8 mouse cellular contexts compared by ENCODE assay signal in genomic region chr19:10602787-10603186, GRCm38 (mm10). TPM values are rescaled to one million over a fixed set of nuclear protein-coding genes. Genes with fewer than 3 reads are reported as not detected.
DNase-seq lines count a peak whose midpoint lies in the region; ATAC-seq lines count a peak whose summit lies in the region.

No protein-coding gene starts in this region.

- H3K4me1 ChIP-seq in heart, embryonic 14.5 days (ENCODE audit: control insufficient read depth in 2 of 2, insufficient read depth in 2 of 2, low read length in 2 of 2), result peaks cover 13 to 31% of the 10 kb centered on the region in 2 experiments
- peaks cover 49% of the 10 kb centered on the region for H3K4me1 ChIP-seq in liver, embryonic 13.5 days (replicated peaks)
- peaks cover 15% of the 10 kb centered on the region for H3K4me1 ChIP-seq in stomach, embryonic 16.5 days (ENCODE audit: control insufficient read depth, insufficient read depth, low read length)

- peak; percentile 88 for DNase-seq in CD4-positive helper T cell, adult 2 months (ENCODE audit: low read depth, low spot score)
- DNase-seq in brain, embryonic 18.5 days (ENCODE audit: low read depth, low spot score), result peak; percentile 75
- peak; percentile 93 for DNase-seq in kidney, postnatal 14 days
- peak; percentile 72 for DNase-seq in liver, embryonic 13.5 days
- DNase-seq in neural tube, embryonic 10.5 days (ENCODE audit: extremely low spot score, low spot score), result peak; percentile 89

- H3K4me3 ChIP-seq in heart, embryonic 14.5 days (ENCODE audit: control insufficient read depth in 1 of 2, insufficient read depth in 1 of 2, low read depth in 1 of 2, low read length in 2 of 2), result peak overlapping the region; percentile 20 to 21
- H3K4me3 ChIP-seq in liver, embryonic 13.5 days (replicated peaks), result peak overlapping the region; percentile 19
- H3K4me3 ChIP-seq in stomach, embryonic 16.5 days (replicated peaks; ENCODE audit: low read length), result peak overlapping the region; percentile 39

- H3K4me2 ChIP-seq in heart, embryonic 14.5 days (ENCODE audit: low read length), result peak overlapping the region; percentile 57
- peak overlapping the region; percentile 82 for H3K4me2 ChIP-seq in liver, embryonic 13.5 days
- peak overlapping the region; percentile 60 for H3K4me2 ChIP-seq in stomach, embryonic 16.5 days (ENCODE audit: low read depth, low read length)

- H3K9me3 ChIP-seq in heart, embryonic 14.5 days (ENCODE audit: control insufficient read depth, low read length), result no peaks in the 10 kb centered on the region
- H3K9me3 ChIP-seq in liver, embryonic 13.5 days (replicated peaks), result no peaks in the 10 kb centered on the region
- H3K9me3 ChIP-seq in stomach, embryonic 16.5 days (replicated peaks; ENCODE audit: control insufficient read depth, low read length), result no peaks in the 10 kb centered on the region

- H3K9ac ChIP-seq in heart, embryonic 14.5 days (ENCODE audit: low read length), result peak overlapping the region; percentile 70
- peak overlapping the region; percentile 82 for H3K9ac ChIP-seq in liver, embryonic 13.5 days
- H3K9ac ChIP-seq in stomach, embryonic 16.5 days (ENCODE audit: low read length), result peak overlapping the region; percentile 72

- H3K27ac ChIP-seq in heart, embryonic 14.5 days (replicated peaks in 1 of 2; ENCODE audit: control insufficient read depth in 1 of 2, insufficient read depth in 1 of 2, low read depth in 2 of 2, low read length in 2 of 2), result peak overlapping the region; percentile 89 to 90
- H3K27ac ChIP-seq in liver, embryonic 13.5 days, result peak overlapping the region; percentile 92
- H3K27ac ChIP-seq in stomach, embryonic 16.5 days (ENCODE audit: low read length), result peak overlapping the region; percentile 89

- H3K36me3 ChIP-seq in heart, embryonic 14.5 days (ENCODE audit: control insufficient read depth, insufficient read depth, low read length), result peaks cover 14% of the 10 kb centered on the region
- H3K36me3 ChIP-seq in liver, embryonic 13.5 days, result peaks cover 30% of the 10 kb centered on the region
- 0 out of 2 replicates have a peak, but pooled peaks cover 1% of the 10 kb centered on the region for H3K36me3 ChIP-seq in stomach, embryonic 16.5 days (ENCODE audit: control insufficient read depth, insufficient read depth, low read length)

- no peaks in the 10 kb centered on the region for H3K27me3 ChIP-seq in heart, embryonic 14.5 days (ENCODE audit: control insufficient read depth, insufficient read depth, low read length)
- no peaks in the 10 kb centered on the region for H3K27me3 ChIP-seq in liver, embryonic 13.5 days
- H3K27me3 ChIP-seq in stomach, embryonic 16.5 days (ENCODE audit: control insufficient read depth, insufficient read depth, low read length), result no peaks in the 10 kb centered on the region

- peak; percentile 57 for ATAC-seq in erythroid progenitor cell, adult 5-6 weeks (replicated peaks; ENCODE audit: low FRiP score, poor library complexity, severe bottlenecking)
- no peak for ATAC-seq in heart, embryonic 14.5 days (ENCODE audit: insufficient number of reproducible peaks, insufficient read depth, low FRiP score, low read depth)
- no peak for ATAC-seq in liver, embryonic 13.5 days (ENCODE audit: low read depth)
- peak; percentile 61; the same call in 1 of the 2 replicates for ATAC-seq in stomach, embryonic 16.5 days (ENCODE audit: insufficient read depth, low FRiP score)

- WGBS in heart, embryonic 14.5 days, result 3% methylated on average over 9 of the region's 9 CpGs
- under 1% methylated on average over 9 of the region's 9 CpGs for WGBS in liver, embryonic 13.5 days (ENCODE audit: insufficient replicate concordance)
- WGBS in stomach, embryonic 16.5 days, result 1% methylated on average over 9 of the region's 9 CpGs

RNA-seq across cellular contexts. Expression of gene Ddb1, which starts 2.3 kb away (rescaled TPM):
- 58.0 and 75.0 TPM in 2 replicates for total RNA-seq in erythroid progenitor cell, adult 5-6 weeks (2015; ENCODE audit: low replicate concordance)
- 168 and 208 TPM in 2 replicates for total RNA-seq in erythroid progenitor cell, adult 5-6 weeks (2017; ENCODE audit: low replicate concordance)
- 251 and 258 TPM in 2 replicates for polyA plus RNA-seq in heart, embryonic 14.5 days (2014; fragmentation: Nextera tagmentation; extraction: Ambion mirVana)
- 156 and 177 TPM in 2 replicates for polyA plus RNA-seq in liver, embryonic 13.5 days (2015; fragmentation: Nextera tagmentation; extraction: Ambion mirVana)
- 317 and 357 TPM in 2 replicates for polyA plus RNA-seq in stomach, embryonic 16.5 days (2015; fragmentation: Nextera tagmentation; extraction: Ambion mirVana)

RNA-seq across cellular contexts. Expression of gene Tkfc, which starts 2.7 kb away (rescaled TPM):
- 4.6 and 6.1 TPM in 2 replicates for total RNA-seq in erythroid progenitor cell, adult 5-6 weeks (2015; ENCODE audit: low replicate concordance)
- 1.2 TPM in 1 of 2 replicates, not detected in the other for total RNA-seq in erythroid progenitor cell, adult 5-6 weeks (2017; ENCODE audit: low replicate concordance)
- 8.6 and 11.2 TPM in 2 replicates for polyA plus RNA-seq in heart, embryonic 14.5 days (2014; fragmentation: Nextera tagmentation; extraction: Ambion mirVana)
- 9.4 and 10.8 TPM in 2 replicates for polyA plus RNA-seq in liver, embryonic 13.5 days (2015; fragmentation: Nextera tagmentation; extraction: Ambion mirVana)
- 19.3 and 19.4 TPM in 2 replicates for polyA plus RNA-seq in stomach, embryonic 16.5 days (2015; fragmentation: Nextera tagmentation; extraction: Ambion mirVana)

RNA-seq across cellular contexts. Expression of gene Tmem138, which starts 25.6 kb away (rescaled TPM):
- 36.0 and 39.0 TPM in 2 replicates for total RNA-seq in erythroid progenitor cell, adult 5-6 weeks (2015; ENCODE audit: low replicate concordance)
- total RNA-seq in erythroid progenitor cell, adult 5-6 weeks (2017; ENCODE audit: low replicate concordance), result 8.5 and 14.6 TPM in 2 replicates
- polyA plus RNA-seq in heart, embryonic 14.5 days (2014; fragmentation: Nextera tagmentation; extraction: Ambion mirVana), result 26.5 and 27.6 TPM in 2 replicates
- 14.9 and 16.3 TPM in 2 replicates for polyA plus RNA-seq in liver, embryonic 13.5 days (2015; fragmentation: Nextera tagmentation; extraction: Ambion mirVana)
- 24.6 and 25.0 TPM in 2 replicates for polyA plus RNA-seq in stomach, embryonic 16.5 days (2015; fragmentation: Nextera tagmentation; extraction: Ambion mirVana)

RNA-seq across cellular contexts. Expression of gene Cyb561a3, which starts 25.8 kb away (rescaled TPM):
- total RNA-seq in erythroid progenitor cell, adult 5-6 weeks (2015; ENCODE audit: low replicate concordance), result 23.8 and 27.7 TPM in 2 replicates
- 7.1 and 13.7 TPM in 2 replicates for total RNA-seq in erythroid progenitor cell, adult 5-6 weeks (2017; ENCODE audit: low replicate concordance)
- polyA plus RNA-seq in heart, embryonic 14.5 days (2014; fragmentation: Nextera tagmentation; extraction: Ambion mirVana), result 19.2 and 19.9 TPM in 2 replicates
- polyA plus RNA-seq in liver, embryonic 13.5 days (2015; fragmentation: Nextera tagmentation; extraction: Ambion mirVana), result 10.6 and 12.4 TPM in 2 replicates
- polyA plus RNA-seq in stomach, embryonic 16.5 days (2015; fragmentation: Nextera tagmentation; extraction: Ambion mirVana), result 22.6 and 26.4 TPM in 2 replicates

RNA-seq across cellular contexts. Expression of gene Vwce, which starts 31.2 kb away (rescaled TPM):
- not detected in 2 replicates for total RNA-seq in erythroid progenitor cell, adult 5-6 weeks (2015; ENCODE audit: low replicate concordance)
- total RNA-seq in erythroid progenitor cell, adult 5-6 weeks (2017; ENCODE audit: low replicate concordance), result 1.2 TPM in 1 of 2 replicates, not detected in the other
- polyA plus RNA-seq in heart, embryonic 14.5 days (2014; fragmentation: Nextera tagmentation; extraction: Ambion mirVana), result 0.36 and 0.51 TPM in 2 replicates
- 5.3 and 5.8 TPM in 2 replicates for polyA plus RNA-seq in liver, embryonic 13.5 days (2015; fragmentation: Nextera tagmentation; extraction: Ambion mirVana)
- polyA plus RNA-seq in stomach, embryonic 16.5 days (2015; fragmentation: Nextera tagmentation; extraction: Ambion mirVana), result 1.2 and 2.0 TPM in 2 replicates

Comparison
In these comparisons a context has a peak if more than half of its experiments do, and no peak if none do; other contexts are left out.
1. ATAC-seq: peak in erythroid progenitor cell, adult 5-6 weeks (single experiment) and stomach, embryonic 16.5 days (single experiment); none in heart, embryonic 14.5 days (single experiment) and liver, embryonic 13.5 days (single experiment).
2. Peak in every context shown above with its lines, with median percentiles within 50 percentile points of each other: DNase-seq, H3K27ac ChIP-seq, H3K4me2 ChIP-seq, H3K4me3 ChIP-seq and H3K9ac ChIP-seq.